ENCODE assay signal across 14 mouse cellular contexts in genomic region chr15:96674089-96674488, GRCm38 (mm10).
"Had no signal": no experiment of that assay in that cellular context is flagged by ENCODE, and none has a peak within 500 bp of the region (broad histone marks: within the 10 kb centered on the region; RNA-seq: fewer than 3 reads in every experiment).

No protein-coding gene starts in this region.

- H3K4me3 ChIP-seq: layer of hippocampus, adult 2 months had no signal

- ATAC-seq: hindbrain, postnatal 0 days; inflammation-experienced regulatory T-cells, adult 6 months had no signal

- DNase-seq: kidney, adult 11 months; kidney, postnatal 25 days; layer of hippocampus, adult 9-11 months; lung, adult 18-20 months; lung, postnatal 10 days; lung, postnatal 4 days; midbrain, embryonic 14.5 days; thymus, adult 18-20 months; thymus, postnatal 36 days had no signal

- H3K4me2 ChIP-seq: midbrain, embryonic 11.5 days had no signal

- H3K27ac ChIP-seq: hindbrain, postnatal 0 days; kidney, postnatal 0 days; layer of hippocampus, adult 2 months had no signal
